Mouse (Mus musculus) left cerebral cortex, postnatal 14 days (tissue): ENCODE measurements around the gene Ogt. TPM values are rescaled to one million over a fixed set of nuclear protein-coding genes. Genes with fewer than 3 reads are reported as not detected.
A peak's percentile ranks its signal among the peaks of the same experiment; 100 is the strongest.

Experiments
- DNase-seq, 2 experiments: peaks; one replicate each; pipeline ENCODE4 v3.0.0; 2021 to 2022; ENCODE audit warnings: low spot score in 2 of 2, mixed read lengths in 1 of 2
- intact Hi-C: fragments of 180-260 bp; cut with DNase I; formaldehyde crosslinking; loops from one replicate; pipeline ENCODE4 v1.15.1; 2025
- total RNA-seq, 2 experiments: library from RNA; stranded (reverse); gene quantifications; 2 replicates each; pipeline ENCODE4 v1.2.3; 2021

Gene Ogt
- total RNA-seq, 2 experiments from 2014 or later, result 183 to 190 TPM

GRCm38 (mm10) chrX:101733288-101733687, 93.4 kb downstream of the Ogt start:
- DNase-seq, result no peak

GRCm38 (mm10) chrX:101733828-101734319, 94.0 kb downstream of the Ogt start, which contains the start of gene Cxcr3:
Cxcr3 (minus strand) TSS chrX:101734269.
- intact Hi-C loops, result no loop called here
- peak in 1 of 2 experiments; percentile 23 for DNase-seq

More at GRCm38 (mm10) chrX:101733288-101733687, 93.4 kb downstream of the Ogt start:
- intact Hi-C loops, result no loop called here

Other genes starting within 250 kb of the Ogt start
- gene Zmym3, start 219.2 kb upstream of the Ogt start, total RNA-seq, result 100 to 1,000 TPM; 138 to 143 TPM
- 100 to 1,000 TPM; 130 to 140 TPM for gene Nono, start 210.7 kb upstream of the Ogt start, total RNA-seq
- under 1 TPM; 0.90 to 0.91 TPM for gene Itgb1bp2, start 191.0 kb upstream of the Ogt start, total RNA-seq
- 10 to 100 TPM; 48.8 to 49.8 TPM for gene Taf1, start 107.3 kb upstream of the Ogt start, total RNA-seq
- gene Cxcr3, start 94.2 kb downstream of the Ogt start, total RNA-seq, result not detected
- not detected for gene Gm4779, start 154.4 kb downstream of the Ogt start, total RNA-seq
- gene 8030474K03Rik, start 154.6 kb downstream of the Ogt start, total RNA-seq, result not detected
- gene Nhsl2, start 209.3 kb downstream of the Ogt start, total RNA-seq, result 10 to 100 TPM; 26.7 to 29.3 TPM